Mouse (Mus musculus) hindbrain, embryonic 14.5 days (tissue): ENCODE measurements around the gene Slc5a8. TPM values are rescaled to one million over a fixed set of nuclear protein-coding genes. Genes with fewer than 3 reads are reported as not detected.
A peak's percentile ranks its signal among the peaks of the same experiment; 100 is the strongest.

Source experiments
- ATAC-seq: fragments of 200-750 bp; cut with Nextera tagmentation; 2 replicates; pipeline ENCODE4 v1.8.0; 2017; ENCODE audit warnings: moderate number of reproducible peaks, mild to moderate bottlenecking, moderate TSS enrichment, moderate library complexity; ENCODE audit not compliant: low FRiP score
- DNase-seq: peaks from one replicate; pipeline ENCODE4 v3.0.0-alpha.2; 2015; ENCODE audit warnings: low spot score
- H3K27ac ChIP-seq: fragments of 300-500 bp; sonication (generic); 2 replicates; pipeline ENCODE4 v1.5.1; 2014; ENCODE audit warnings: mild to moderate bottlenecking, moderate library complexity
- H3K27me3 ChIP-seq: fragments of 300-500 bp; sonication (generic); 2 replicates; pipeline ENCODE4 v1.6.1; 2014; ENCODE audit warnings: mild to moderate bottlenecking, low read length, mixed read lengths; ENCODE audit not compliant: control insufficient read depth, insufficient read depth
- H3K36me3 ChIP-seq: fragments of 300-500 bp; sonication (generic); replicated peaks from 2 replicates; pipeline ENCODE4 v1.6.1; 2014; ENCODE audit not compliant: control insufficient read depth, insufficient read depth
- H3K4me1 ChIP-seq: fragments of 300-500 bp; sonication (generic); replicated peaks from 2 replicates; pipeline ENCODE4 v1.6.1; 2014; ENCODE audit warnings: antibody characterized with exemption, low read length, mixed read lengths; ENCODE audit not compliant: control insufficient read depth, insufficient read depth
- H3K4me2 ChIP-seq: fragments of 300-500 bp; sonication (generic); replicated peaks from 2 replicates; pipeline ENCODE4 v1.6.1; 2014; ENCODE audit warnings: mild to moderate bottlenecking, moderate library complexity
- H3K4me3 ChIP-seq: fragments of 300-500 bp; sonication (generic); replicated peaks from 2 replicates; pipeline ENCODE4 v1.5.1; 2014; ENCODE audit warnings: mild to moderate bottlenecking, low read length
- H3K9ac ChIP-seq: fragments of 300-500 bp; sonication (generic); 2 replicates; pipeline ENCODE4 v1.6.1; 2014
- H3K9me3 ChIP-seq: fragments of 300-500 bp; sonication (generic); 2 replicates; pipeline ENCODE4 v1.6.1; 2016; ENCODE audit warnings: low read length; ENCODE audit not compliant: control insufficient read depth
- WGBS: fragments of 180-500 bp; shearing (Covaris S2); extraction: QIAGEN DNeasy Blood & Tissue Kit; methylation state at CpG from one replicate; pipeline ENCODE4 v1.1.7; 2014; 5-methylcytosine and 5-hydroxymethylcytosine counted together
- polyA plus RNA-seq: library from polyadenylated mRNA; unstranded; fragments of >200 nt; fragmentation: Nextera tagmentation; extraction: Ambion mirVana; gene quantifications from 2 replicates; pipeline ENCODE4 v1.2.1, GENCODE M21; 2014

Gene Slc5a8
- polyA plus RNA-seq: 0.04 and 0.08 TPM in 2 replicates

DNA sequence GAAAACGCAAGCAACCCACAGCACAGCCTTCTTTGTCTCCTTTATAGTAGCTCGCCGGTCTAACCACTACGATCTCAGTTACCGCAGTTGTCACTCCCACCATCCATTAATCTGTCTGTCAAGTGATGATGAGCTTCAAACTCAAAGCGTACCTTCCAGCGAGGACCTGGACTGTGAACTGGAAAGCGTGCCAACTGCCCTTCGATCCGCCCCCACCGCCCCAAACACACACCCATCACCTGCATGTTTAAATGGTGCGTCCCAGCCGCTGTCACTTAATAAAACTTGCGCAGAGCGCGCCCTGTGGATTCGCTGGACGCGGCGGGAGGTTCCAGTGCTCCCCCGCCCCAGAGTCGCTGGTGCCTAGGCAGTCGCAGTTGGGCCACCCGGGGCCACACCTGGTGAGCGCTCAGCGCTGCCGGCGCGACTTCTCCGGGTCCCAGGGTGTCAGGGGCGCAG, at the start of gene Slc5a8:
Slc5a8 (plus strand) TSS at position 361 of the 459 bp plus-strand sequence.
- peak within 1 kb of the TSS; percentile 35 for H3K4me3 ChIP-seq
- H3K27me3 ChIP-seq: peaks cover 31% of the 10 kb centered on the region
- H3K27ac ChIP-seq: no peak within 1 kb of the TSS
- no peak for DNase-seq
- no peaks in the 10 kb centered on the region for H3K36me3 ChIP-seq
- 5% methylated on average over 31 of the region's 31 CpGs for WGBS
- no peak within 1 kb of the TSS for H3K9ac ChIP-seq
- no peaks in the 10 kb centered on the region for H3K9me3 ChIP-seq
- H3K4me1 ChIP-seq: peaks cover 8% of the 10 kb centered on the region; the same call in 1 of the 2 replicates
- H3K4me2 ChIP-seq: peak within 1 kb of the TSS; percentile 79
- no peak for ATAC-seq

DNA sequence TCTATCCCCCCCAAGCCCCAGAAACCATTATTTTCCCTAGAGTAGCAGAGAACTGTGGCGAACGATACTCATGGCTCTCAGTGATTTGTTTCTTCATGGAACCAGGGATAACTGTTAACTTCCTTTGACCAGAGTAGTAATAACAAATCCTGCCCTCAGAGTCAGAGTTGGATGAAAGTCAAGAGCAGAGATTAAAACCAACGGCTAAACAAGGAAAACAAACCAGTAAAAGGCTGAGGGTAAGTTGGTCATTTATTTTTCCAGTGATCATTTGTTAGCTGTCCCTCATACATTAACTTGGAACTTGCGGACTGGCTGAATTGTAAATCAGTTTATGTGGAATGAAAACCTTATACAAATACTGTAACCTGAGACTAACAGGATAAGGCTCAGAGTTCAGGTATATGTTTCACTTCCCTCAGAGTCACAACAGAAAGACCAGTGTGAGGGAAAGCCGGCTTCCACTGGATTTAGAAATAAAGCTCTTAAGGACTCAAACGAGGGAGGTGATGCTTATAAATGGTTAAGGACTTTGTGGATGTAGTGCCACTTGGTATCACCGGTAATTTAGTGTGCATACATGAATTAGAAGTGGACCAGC, 36.8 kb upstream of the Slc5a8 start:
- Histone ChIP-seq H3K9ac (no peak overlapping the region), H3K4me2 (no peak overlapping the region), H3K9me3 (no peaks in the 10 kb centered on the region), H3K27ac (no peak overlapping the region), H3K4me1 (no peaks in the 10 kb centered on the region), H3K36me3 (no peaks in the 10 kb centered on the region), H3K27me3 (no peaks in the 10 kb centered on the region), H3K4me3 (no peak overlapping the region)
- no peak for ATAC-seq
- no peak for DNase-seq
- 90% methylated on average over 7 of the region's 7 CpGs for WGBS

DNA sequence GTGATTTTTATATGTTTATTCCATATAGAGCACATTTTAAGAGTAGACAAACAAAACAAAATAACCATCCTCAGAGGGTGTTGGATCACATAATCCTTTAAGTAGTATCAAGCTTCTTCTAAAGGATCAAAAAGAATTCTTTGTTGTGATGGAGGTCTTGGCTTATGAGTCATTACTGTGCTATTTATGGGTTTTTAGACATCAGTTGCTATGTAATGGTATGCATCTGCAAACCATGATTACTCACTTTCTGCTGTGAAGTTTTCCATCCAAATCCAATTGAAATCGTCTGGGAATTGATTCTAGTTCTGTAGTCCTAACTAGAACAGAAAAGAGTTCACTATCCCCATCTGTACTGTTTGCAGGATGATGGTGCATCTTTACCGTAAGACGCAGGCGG, 35.8 kb upstream of the Slc5a8 start:
- no peak for DNase-seq
- H3K9ac ChIP-seq: no peak overlapping the region
- H3K27me3 ChIP-seq: no peaks in the 10 kb centered on the region
- H3K9me3 ChIP-seq: no peaks in the 10 kb centered on the region
- H3K4me1 ChIP-seq: no peaks in the 10 kb centered on the region
- ATAC-seq: no peak
- no peak overlapping the region for H3K4me3 ChIP-seq
- 94% methylated on average over 4 of the region's 4 CpGs for WGBS
- no peak overlapping the region for H3K4me2 ChIP-seq
- H3K36me3 ChIP-seq: no peaks in the 10 kb centered on the region
- H3K27ac ChIP-seq: no peak overlapping the region

DNA sequence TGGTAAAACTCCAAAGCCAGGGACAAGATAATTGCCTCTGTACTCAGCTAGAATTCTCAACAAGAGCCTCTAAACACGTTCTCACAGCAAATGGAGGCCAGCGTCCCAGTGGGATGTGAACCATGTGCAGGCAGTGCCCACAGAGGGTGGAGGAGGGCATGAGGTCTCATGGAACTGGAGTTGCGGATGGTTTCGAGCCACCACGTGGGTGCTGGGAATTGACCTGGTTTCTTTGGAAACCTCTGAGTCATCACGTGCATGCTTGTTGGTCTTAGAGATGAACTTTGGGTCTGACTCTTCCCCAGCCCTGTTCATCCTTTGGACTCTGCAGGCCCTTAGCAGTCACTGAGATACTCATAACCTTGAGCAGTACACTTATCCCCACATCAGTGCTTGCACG, 32.5 kb upstream of the Slc5a8 start:
- ATAC-seq (no peak), DNase-seq (no peak)
- 87% methylated on average over 7 of the region's 7 CpGs for WGBS
- Histone ChIP-seq H3K4me1 (no peaks in the 10 kb centered on the region), H3K4me2 (no peak overlapping the region), H3K9me3 (no peaks in the 10 kb centered on the region), H3K27me3 (no peaks in the 10 kb centered on the region), H3K27ac (no peak overlapping the region), H3K36me3 (no peaks in the 10 kb centered on the region), H3K4me3 (no peak overlapping the region), H3K9ac (no peak overlapping the region)

GRCm38 (mm10) chr10:88860911-88861310, 24.9 kb upstream of the Slc5a8 start:
- DNase-seq (no peak), ATAC-seq (no peak)
- H3K36me3 ChIP-seq: no peaks in the 10 kb centered on the region
- no peaks in the 10 kb centered on the region for H3K27me3 ChIP-seq
- no peak overlapping the region for H3K4me2 ChIP-seq
- no peaks in the 10 kb centered on the region for H3K9me3 ChIP-seq
- 75% methylated on average over 3 of the region's 3 CpGs for WGBS
- H3K4me1 ChIP-seq: no peaks in the 10 kb centered on the region
- H3K27ac ChIP-seq: no peak overlapping the region
- H3K4me3 ChIP-seq: no peak overlapping the region
- no peak overlapping the region for H3K9ac ChIP-seq

DNA sequence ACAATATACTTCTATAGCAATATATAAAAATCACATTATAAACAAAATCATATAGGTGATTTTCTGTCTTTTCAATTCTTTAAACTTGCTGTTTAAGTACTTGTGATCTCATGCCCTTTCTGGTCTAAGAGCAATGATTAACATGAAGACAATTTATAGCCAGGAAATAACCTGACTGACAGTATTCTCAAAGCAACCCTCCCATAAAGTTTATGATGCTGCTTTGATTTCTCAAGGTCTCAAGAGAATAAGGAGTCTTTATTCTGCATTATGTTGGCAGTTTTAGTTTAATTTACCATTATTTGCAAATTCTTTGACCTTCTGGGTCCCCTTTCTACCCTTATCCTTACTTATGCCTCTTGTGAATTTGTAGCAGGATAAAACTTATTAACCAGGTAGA, 24.4 kb upstream of the Slc5a8 start:
- Histone ChIP-seq H3K9ac (no peak overlapping the region), H3K27ac (no peak overlapping the region), H3K4me2 (no peak overlapping the region), H3K4me3 (no peak overlapping the region), H3K36me3 (no peaks in the 10 kb centered on the region), H3K4me1 (no peaks in the 10 kb centered on the region), H3K27me3 (no peaks in the 10 kb centered on the region), H3K9me3 (no peaks in the 10 kb centered on the region)
- ATAC-seq: no peak
- no peak for DNase-seq

DNA sequence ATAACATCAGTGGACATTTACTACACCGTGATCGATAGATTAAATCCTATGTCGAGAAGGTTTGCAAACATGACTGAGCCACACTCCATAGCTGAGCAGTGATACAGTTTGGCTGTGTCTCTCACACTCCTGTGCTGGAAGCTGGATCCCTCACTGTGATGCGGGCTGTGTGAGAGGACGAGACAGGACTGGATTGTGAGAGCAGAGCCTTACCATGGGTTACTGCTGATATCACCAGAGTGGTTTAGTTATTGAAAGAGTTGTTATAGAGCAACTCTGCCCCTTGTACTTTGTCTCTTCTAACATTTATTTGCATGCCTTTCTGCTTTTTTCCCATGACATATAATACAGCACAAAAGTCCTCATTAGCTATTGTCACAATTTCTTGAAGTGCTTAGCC, 23.5 kb upstream of the Slc5a8 start:
- Histone ChIP-seq H3K9me3 (no peaks in the 10 kb centered on the region), H3K9ac (no peak overlapping the region), H3K4me1 (no peaks in the 10 kb centered on the region), H3K36me3 (no peaks in the 10 kb centered on the region), H3K4me2 (no peak overlapping the region), H3K27me3 (no peaks in the 10 kb centered on the region), H3K4me3 (no peak overlapping the region), H3K27ac (no peak overlapping the region)
- 92% methylated on average over 5 of the region's 5 CpGs for WGBS
- DNase-seq (no peak), ATAC-seq (no peak)

DNA sequence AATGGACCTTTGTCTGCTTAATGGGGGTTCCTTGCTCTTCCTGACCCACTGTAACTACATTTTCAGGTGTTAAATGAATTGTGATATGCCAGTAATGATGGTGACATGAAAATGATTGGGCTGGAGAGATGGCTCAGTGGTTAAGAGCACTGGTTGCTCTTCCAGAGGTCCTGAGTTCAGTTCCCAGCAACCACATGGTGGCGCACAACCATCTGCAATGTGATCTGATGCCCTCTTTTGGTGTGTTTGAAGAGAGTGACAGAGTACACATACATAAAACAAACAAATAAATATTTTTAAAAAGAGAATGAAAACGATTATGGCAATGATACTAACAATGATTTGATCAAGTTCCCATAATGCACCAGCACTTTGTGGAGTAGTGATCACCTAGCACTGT, 19.8 kb upstream of the Slc5a8 start:
- H3K4me1 ChIP-seq: no peaks in the 10 kb centered on the region
- H3K4me2 ChIP-seq: no peak overlapping the region
- ATAC-seq (no peak), DNase-seq (no peak)
- H3K36me3 ChIP-seq: no peaks in the 10 kb centered on the region
- no peaks in the 10 kb centered on the region for H3K27me3 ChIP-seq
- WGBS: 75% methylated on average over 2 of the region's 2 CpGs
- H3K9ac ChIP-seq: no peak overlapping the region
- H3K9me3 ChIP-seq: no peaks in the 10 kb centered on the region
- no peak overlapping the region for H3K27ac ChIP-seq
- H3K4me3 ChIP-seq: no peak overlapping the region

DNA sequence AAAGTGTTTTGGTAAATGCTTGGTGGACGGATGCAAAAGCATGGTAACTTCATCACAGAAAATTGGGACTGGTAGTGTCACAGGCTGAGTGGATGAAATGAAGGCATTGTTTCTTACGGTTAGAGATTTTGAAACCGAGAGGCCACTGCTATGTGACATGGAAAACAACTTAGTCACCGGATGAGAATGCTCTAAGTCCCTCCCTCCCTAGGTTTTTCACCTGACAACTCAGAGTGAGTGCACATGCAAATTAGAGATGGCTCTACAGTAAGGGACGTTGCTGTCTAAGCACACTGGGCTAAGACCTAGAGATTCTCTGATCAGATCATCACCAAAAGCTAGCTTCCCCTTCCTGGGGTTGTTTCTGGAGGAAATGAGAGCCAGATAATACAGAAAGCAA, 10.9 kb upstream of the Slc5a8 start:
- Histone ChIP-seq H3K4me1 (no peaks in the 10 kb centered on the region), H3K9me3 (no peaks in the 10 kb centered on the region), H3K9ac (no peak overlapping the region), H3K27me3 (no peaks in the 10 kb centered on the region), H3K4me2 (no peak overlapping the region), H3K27ac (no peak overlapping the region), H3K4me3 (no peak overlapping the region), H3K36me3 (no peaks in the 10 kb centered on the region)
- no peak for ATAC-seq
- DNase-seq: no peak
- 76% methylated on average over 5 of the region's 5 CpGs for WGBS

- Histone ChIP-seq H3K4me2 (no peak overlapping the region), H3K27ac (no peak overlapping the region), H3K9me3 (no peaks in the 10 kb centered on the region)
These were observed 8.4 kb upstream of the Slc5a8 start for GRCm38 (mm10) chr10:88877421-88877820.

More at GRCm38 (mm10) chr10:88877421-88877820, 8.4 kb upstream of the Slc5a8 start:
- ATAC-seq (no peak), DNase-seq (no peak)
- H3K9ac ChIP-seq: no peak overlapping the region
- H3K36me3 ChIP-seq: no peaks in the 10 kb centered on the region
- 86% methylated on average over 7 of the region's 7 CpGs for WGBS
- no peaks in the 10 kb centered on the region for H3K27me3 ChIP-seq
- no peak overlapping the region for H3K4me3 ChIP-seq
- no peaks in the 10 kb centered on the region for H3K4me1 ChIP-seq
